Mouse (Mus musculus) limb, embryonic 10.5 days (tissue): ENCODE measurements around the gene Tpm1. TPM values are rescaled to one million over a fixed set of nuclear protein-coding genes. Genes with fewer than 3 reads are reported as not detected.

ENCODE experiments used
- DNase-seq: peaks from one replicate; pipeline ENCODE4 v3.0.0-alpha.2; 2017; ENCODE audit warnings: low spot score
- H3K27ac ChIP-seq: fragments of 300-500 bp; sonication (generic); 2 replicates; pipeline ENCODE4 v1.5.1; 2016; ENCODE audit warnings: mild to moderate bottlenecking
- H3K27me3 ChIP-seq: fragments of 300-500 bp; sonication (generic); 2 replicates; pipeline ENCODE4 v1.6.1; 2016; ENCODE audit warnings: low read depth, mild to moderate bottlenecking; ENCODE audit not compliant: poor library complexity, severe bottlenecking
- H3K36me3 ChIP-seq: fragments of 300-500 bp; sonication (generic); 2 replicates; pipeline ENCODE4 v1.6.1; 2016; ENCODE audit warnings: mild to moderate bottlenecking, moderate library complexity
- H3K4me1 ChIP-seq: fragments of 300-500 bp; sonication (generic); 2 replicates; pipeline ENCODE4 v1.6.1; 2016
- H3K4me3 ChIP-seq: fragments of 300-500 bp; sonication (generic); 2 replicates; pipeline ENCODE4 v1.5.1; 2016; ENCODE audit warnings: mild to moderate bottlenecking, moderate library complexity
- H3K9me3 ChIP-seq: fragments of 300-500 bp; sonication (generic); replicated peaks from 2 replicates; pipeline ENCODE4 v1.6.1; 2016; ENCODE audit warnings: mild to moderate bottlenecking
- WGBS: fragments of 180-500 bp; shearing (Covaris S2); methylation state at CpG from one replicate; pipeline ENCODE4 v1.1.7; 2016; 5-methylcytosine and 5-hydroxymethylcytosine counted together
- polyA plus RNA-seq: library from polyadenylated mRNA; unstranded; fragments of >200 nt; fragmentation: Nextera tagmentation; extraction: Ambion mirVana; gene quantifications from 2 replicates; pipeline ENCODE4 v1.2.1, GENCODE M21; 2016

Tpm1 gene
- polyA plus RNA-seq, 1 experiment from 2014 or later = 286 TPM

DNA sequence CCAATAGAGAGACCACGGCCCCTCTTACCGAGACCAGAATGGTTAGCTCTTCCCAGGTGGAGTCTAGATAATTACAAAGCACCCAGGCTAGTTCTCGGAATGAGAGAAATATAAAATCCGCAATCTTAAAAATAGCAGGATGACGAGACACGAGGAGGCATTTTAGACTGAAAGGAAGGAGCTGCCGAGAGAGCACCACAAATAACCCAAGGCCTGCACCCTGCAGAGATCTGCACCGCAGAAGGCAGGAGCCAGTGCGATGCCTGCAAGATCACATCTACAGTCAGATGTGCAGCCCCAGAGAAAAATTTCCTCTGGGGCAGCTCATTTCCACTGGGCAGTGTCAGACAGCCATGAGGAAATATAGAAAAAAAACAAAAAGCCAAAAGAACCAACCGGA, 16.2 kb downstream of the Tpm1 start:
- H3K9me3 ChIP-seq = peaks cover 7% of the 10 kb centered on the region
- WGBS = 96% methylated on average over 10 of the region's 10 CpGs

DNA sequence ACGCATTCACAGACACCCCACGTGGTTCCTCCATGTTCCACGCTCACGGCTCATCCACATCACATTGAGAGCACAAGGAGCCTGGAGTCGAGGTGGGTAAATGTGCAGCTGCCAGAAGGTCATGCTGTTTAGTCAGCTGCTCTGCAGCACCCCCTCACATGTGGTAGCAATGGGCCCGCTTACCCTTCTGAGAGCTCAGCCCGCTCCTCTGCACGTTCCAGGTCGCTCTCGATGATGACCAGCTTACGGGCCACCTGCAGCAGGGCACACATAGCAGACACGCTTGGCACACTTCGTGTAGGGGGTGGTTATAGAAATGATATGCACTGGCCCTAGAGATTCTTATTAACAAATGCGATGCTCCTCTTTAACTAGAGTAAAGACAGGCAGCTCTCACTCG, 16.6 kb downstream of the Tpm1 start:
- Histone ChIP-seq H3K4me3 (no peak overlapping the region), H3K4me1 (no peaks in the 10 kb centered on the region), H3K27me3 (no peaks in the 10 kb centered on the region), H3K9me3 (peaks cover 7% of the 10 kb centered on the region), H3K36me3 (peaks cover 98% of the 10 kb centered on the region), H3K27ac (no peak overlapping the region)
- no peak for DNase-seq
- 96% methylated on average over 15 of the region's 15 CpGs for WGBS

More for the DNA sequence above, 16.2 kb downstream of the Tpm1 start:
- peaks cover 98% of the 10 kb centered on the region for H3K36me3 ChIP-seq
- H3K4me3 ChIP-seq = no peak overlapping the region
- no peak for DNase-seq
- H3K27ac ChIP-seq = no peak overlapping the region
- H3K4me1 ChIP-seq = no peaks in the 10 kb centered on the region
- no peaks in the 10 kb centered on the region for H3K27me3 ChIP-seq

DNA sequence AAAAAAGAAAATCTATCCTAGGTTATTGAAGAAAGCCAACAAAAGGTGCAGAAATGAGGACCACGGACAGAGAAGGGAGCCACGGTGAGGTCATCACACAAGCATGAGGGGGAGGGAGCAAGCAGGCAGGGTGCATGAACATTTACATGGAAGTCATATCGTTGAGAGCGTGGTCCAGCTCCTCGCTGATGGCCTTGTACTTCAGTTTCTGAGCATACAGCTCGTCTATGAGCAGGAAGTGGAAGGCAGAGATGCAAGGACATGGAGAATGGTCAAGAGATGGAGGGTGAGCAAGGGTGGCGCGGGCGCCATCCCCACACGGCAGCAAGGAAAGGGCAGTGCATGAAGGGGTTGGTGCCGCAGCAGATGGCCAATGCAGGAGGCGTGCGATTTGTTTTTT, 19.7 kb downstream of the Tpm1 start:
- Histone ChIP-seq H3K4me1 (no peaks in the 10 kb centered on the region), H3K27ac (no peak overlapping the region), H3K9me3 (no peaks in the 10 kb centered on the region), H3K36me3 (peaks cover 97% of the 10 kb centered on the region), H3K27me3 (no peaks in the 10 kb centered on the region), H3K4me3 (no peak overlapping the region)
- WGBS = 95% methylated on average over 13 of the region's 13 CpGs
- DNase-seq = no peak

DNA sequence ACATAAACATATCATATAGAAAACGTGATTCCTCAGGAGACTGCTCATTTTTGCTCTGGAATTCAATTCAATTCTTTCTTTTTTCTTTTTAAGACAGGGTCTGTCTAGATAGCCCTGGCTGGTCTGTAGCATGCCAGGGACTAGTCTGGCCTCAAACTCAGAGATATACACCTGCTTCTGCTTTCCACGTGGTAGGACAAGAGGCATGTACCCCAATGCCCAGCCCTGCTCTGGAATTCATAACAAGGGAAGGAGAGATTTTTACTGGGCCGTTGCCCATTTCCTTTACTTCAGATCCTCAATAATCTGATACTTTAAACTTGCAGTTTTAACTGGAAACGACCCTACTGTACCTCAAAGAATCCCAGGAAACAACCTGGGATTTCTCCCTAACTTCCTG, 20.3 kb downstream of the Tpm1 start:
- 87% methylated on average over 4 of the region's 4 CpGs for WGBS
- H3K9me3 ChIP-seq = no peaks in the 10 kb centered on the region
- no peaks in the 10 kb centered on the region for H3K4me1 ChIP-seq
- H3K4me3 ChIP-seq = no peak overlapping the region
- no peak overlapping the region for H3K27ac ChIP-seq
- H3K27me3 ChIP-seq = no peaks in the 10 kb centered on the region
- H3K36me3 ChIP-seq = peaks cover 97% of the 10 kb centered on the region
- DNase-seq = no peak

DNA sequence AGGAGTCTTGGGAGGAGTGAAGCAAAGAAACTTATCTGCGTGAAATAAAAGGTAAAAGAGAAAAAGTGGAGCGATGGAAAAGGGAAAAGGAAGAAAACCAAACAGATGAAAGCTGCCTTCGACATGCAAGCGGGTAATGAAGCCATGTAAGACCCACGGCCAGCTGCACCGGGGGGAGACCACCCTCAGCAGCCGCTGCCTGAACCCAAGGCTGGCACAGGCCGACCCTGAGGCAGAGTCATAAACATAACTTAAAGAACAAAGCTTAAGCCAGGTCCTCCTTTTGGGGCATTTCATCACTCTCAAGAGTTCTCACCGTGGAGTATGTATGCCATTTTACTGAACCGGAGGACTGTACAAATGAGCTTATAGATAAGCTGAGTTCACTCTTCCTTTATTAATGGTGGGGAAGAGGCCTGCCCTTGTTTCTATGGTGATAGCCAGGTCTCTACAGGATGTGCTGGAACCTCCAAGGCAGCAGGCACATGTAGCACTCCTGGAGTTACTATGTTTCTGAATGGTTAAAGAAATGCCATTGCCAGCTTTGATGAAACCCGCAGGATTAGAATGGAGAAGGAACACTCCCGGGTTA, 21.0 kb downstream of the Tpm1 start:
- Histone ChIP-seq H3K4me1 (no peaks in the 10 kb centered on the region), H3K36me3 (peaks cover 97% of the 10 kb centered on the region), H3K27me3 (no peaks in the 10 kb centered on the region), H3K27ac (no peak overlapping the region), H3K4me3 (no peak overlapping the region), H3K9me3 (no peaks in the 10 kb centered on the region)
- DNase-seq = no peak
- 95% methylated on average over 12 of the region's 12 CpGs for WGBS

DNA sequence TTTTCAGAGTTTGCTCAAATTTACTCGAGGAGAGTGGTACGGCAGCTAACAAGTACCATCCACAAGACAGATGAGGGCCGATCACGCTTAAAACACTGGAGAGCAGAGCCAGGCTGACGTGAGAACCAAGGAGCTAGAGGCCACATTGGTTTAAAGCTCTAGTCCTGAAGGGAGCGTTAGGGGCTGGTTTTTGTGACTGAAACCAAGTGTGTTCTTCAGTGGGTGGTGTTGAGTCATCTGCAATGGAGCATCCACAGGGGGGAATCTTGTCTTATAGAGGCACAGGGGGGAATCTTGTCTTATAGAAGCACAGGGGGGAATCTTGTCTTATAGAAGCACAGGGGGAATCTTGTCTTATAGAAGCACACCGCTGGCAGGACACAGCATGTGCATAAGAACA, 22.3 kb downstream of the Tpm1 start:
- Histone ChIP-seq H3K9me3 (no peaks in the 10 kb centered on the region), H3K4me1 (no peaks in the 10 kb centered on the region), H3K36me3 (peaks cover 97% of the 10 kb centered on the region), H3K27ac (no peak overlapping the region), H3K4me3 (no peak overlapping the region), H3K27me3 (no peaks in the 10 kb centered on the region)
- 96% methylated on average over 7 of the region's 7 CpGs for WGBS
- DNase-seq = no peak

DNA sequence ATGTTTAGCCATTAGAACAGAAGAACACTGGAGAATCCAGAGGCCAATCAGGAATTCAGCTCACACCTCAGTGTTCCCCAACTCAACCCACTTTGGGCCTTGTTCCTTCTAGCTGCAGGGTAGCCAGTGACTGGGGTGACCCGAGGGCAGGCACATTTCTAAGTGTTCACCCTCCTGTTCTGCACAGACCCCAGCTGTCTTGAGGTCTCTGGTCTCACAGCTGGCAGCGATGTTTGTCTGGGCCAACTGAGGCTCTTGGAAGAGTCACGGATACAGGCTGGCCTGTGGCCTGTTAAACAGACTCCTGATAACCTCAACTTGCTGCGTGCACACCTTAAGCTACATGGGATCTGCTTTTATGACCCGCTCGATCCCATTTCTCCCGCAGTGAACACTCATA, 23.1 kb downstream of the Tpm1 start:
- DNase-seq = no peak
- Histone ChIP-seq H3K9me3 (no peaks in the 10 kb centered on the region), H3K4me3 (no peak overlapping the region), H3K36me3 (peaks cover 97% of the 10 kb centered on the region), H3K4me1 (no peaks in the 10 kb centered on the region), H3K27ac (no peak overlapping the region), H3K27me3 (no peaks in the 10 kb centered on the region)
- 95% methylated on average over 7 of the region's 7 CpGs for WGBS

DNA sequence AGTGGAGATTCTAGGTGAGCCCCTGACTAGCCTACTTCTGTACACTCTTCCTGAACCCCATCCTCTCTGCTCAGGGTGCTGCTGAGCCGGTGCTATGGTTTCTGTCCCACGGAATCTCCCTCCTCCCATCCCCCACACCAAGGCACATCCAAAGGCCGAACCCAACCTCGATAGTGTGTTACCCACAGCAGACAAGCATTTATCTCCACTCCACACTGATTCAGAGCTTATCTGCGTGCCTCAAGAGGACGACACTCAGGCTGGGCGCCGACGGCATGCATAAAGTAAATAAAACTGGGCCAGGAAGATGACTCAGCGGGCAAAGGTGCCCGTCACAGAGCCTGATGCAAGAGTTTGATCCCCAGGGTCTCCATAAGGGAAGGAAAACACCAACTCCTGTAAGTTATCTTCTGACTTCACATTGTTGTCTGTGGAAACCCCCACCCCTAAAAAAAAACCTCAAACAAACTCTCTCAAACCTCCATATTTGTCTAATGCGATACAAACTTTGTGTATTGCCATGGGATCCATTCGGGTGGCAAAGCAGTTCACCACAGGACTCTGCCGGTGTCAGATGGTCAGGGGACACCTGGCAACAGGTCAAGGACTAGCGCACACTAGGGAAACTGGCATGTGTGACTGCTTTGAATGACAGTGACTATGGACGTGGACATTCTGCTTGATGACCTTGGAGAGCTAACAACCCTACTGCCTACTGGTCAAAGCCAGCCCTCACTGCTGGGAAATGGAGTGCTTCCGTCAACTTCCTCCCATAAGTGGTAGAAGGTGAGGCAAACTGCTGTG, 24.1 kb downstream of the Tpm1 start:
- H3K4me3 ChIP-seq = no peak overlapping the region
- H3K27me3 ChIP-seq = no peaks in the 10 kb centered on the region
- 93% methylated on average over 17 of the region's 17 CpGs for WGBS
- no peak for DNase-seq
- no peak overlapping the region for H3K27ac ChIP-seq
- peaks cover 89% of the 10 kb centered on the region for H3K36me3 ChIP-seq
- no peaks in the 10 kb centered on the region for H3K9me3 ChIP-seq
- no peaks in the 10 kb centered on the region for H3K4me1 ChIP-seq

DNA sequence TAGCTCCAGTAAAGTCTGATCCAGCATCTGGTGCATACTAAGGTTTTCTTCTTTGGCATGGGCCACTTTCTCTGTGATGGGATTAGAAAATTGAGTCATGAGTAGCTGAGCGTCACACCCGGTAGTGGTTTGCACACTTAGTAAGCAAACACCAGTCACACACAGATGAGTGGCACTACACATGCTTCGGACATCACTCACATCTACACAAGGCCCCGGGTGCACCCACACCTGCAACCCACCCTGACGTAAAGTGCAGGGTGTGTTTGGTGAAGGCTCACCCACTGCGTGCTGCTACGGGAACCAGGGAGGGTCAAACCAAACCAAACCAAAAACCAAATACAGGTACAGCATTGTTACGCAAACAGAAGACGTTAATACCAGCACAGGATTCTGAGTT, 25.8 kb downstream of the Tpm1 start:
- no peak overlapping the region for H3K27ac ChIP-seq
- H3K9me3 ChIP-seq = no peaks in the 10 kb centered on the region
- H3K4me3 ChIP-seq = no peak overlapping the region
- WGBS = 98% methylated on average over 9 of the region's 9 CpGs
- no peaks in the 10 kb centered on the region for H3K27me3 ChIP-seq
- H3K36me3 ChIP-seq = peaks cover 72% of the 10 kb centered on the region
- DNase-seq = no peak
- no peaks in the 10 kb centered on the region for H3K4me1 ChIP-seq

DNA sequence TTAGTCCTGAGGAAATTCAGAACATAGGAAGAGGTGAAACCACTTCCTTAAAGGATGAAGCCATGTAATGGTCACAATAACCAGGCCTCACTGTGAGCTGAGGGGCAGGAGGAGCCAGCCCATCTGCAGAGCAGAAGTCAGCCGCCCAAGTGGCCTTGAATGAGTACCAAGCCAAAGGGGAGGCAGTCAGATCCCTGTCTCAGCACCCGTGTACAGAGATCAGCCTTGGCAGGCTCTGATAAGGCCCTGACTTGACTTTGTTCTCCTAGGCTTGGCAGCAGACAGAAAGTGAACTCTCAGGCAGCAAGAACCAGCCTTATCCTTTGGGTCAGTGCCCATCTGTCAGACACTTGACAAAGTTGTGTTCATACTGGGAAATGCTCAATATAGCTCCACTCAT, 29.1 kb downstream of the Tpm1 start:
- 75% methylated on average over 2 of the region's 2 CpGs for WGBS
- DNase-seq = no peak
- no peak overlapping the region for H3K4me3 ChIP-seq
- H3K9me3 ChIP-seq = no peaks in the 10 kb centered on the region
- H3K27ac ChIP-seq = no peak overlapping the region
- H3K36me3 ChIP-seq = peaks cover 42% of the 10 kb centered on the region
- no peaks in the 10 kb centered on the region for H3K4me1 ChIP-seq
- H3K27me3 ChIP-seq = no peaks in the 10 kb centered on the region

DNA sequence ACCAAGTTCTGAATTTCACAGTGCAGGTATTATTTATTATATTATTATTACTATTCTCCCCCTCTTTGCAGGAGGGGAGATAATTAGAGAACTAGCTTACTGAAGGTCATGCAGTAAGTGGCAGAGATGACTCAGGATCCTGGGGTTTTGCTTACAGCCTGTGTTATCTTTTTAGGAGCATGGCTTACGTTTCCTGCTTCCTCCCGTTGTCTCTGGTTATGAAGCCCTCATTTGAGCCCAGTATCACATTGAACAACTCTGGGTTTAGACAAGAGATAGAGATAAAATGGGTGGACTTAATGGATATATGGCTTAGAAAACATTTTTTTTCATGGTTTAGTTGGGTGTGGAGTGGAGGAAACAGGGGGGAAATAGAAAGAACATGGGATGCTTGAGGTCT, 35.7 kb downstream of the Tpm1 start:
- Histone ChIP-seq H3K36me3 (no peaks in the 10 kb centered on the region), H3K4me3 (no peak overlapping the region), H3K27ac (no peak overlapping the region), H3K4me1 (peaks cover 17% of the 10 kb centered on the region), H3K27me3 (no peaks in the 10 kb centered on the region), H3K9me3 (no peaks in the 10 kb centered on the region)
- no peak for DNase-seq
- WGBS = 73% methylated on average over 2 of the region's 2 CpGs

DNA sequence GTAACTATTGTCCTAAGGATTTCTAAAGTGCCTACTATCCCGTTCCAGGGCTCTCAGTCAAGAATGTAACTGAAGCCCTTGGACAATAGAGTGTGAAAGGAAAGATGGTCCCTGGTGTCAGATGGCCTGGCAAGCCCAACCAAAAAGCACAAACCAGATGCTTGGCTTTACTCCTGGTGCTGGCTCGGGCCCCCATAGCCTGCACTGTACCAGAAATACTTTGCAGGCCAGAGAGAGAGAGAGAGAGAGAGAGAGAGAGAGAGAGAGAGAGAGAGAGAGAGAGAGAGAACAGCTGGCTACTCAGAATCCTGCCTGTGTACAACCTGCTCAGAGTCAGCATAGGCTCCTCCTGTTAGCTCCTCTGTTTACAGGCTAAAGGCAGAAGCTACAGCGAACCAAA, 36.7 kb downstream of the Tpm1 start:
- Histone ChIP-seq H3K9me3 (no peaks in the 10 kb centered on the region), H3K4me3 (no peak overlapping the region), H3K27ac (no peak overlapping the region), H3K27me3 (no peaks in the 10 kb centered on the region), H3K36me3 (no peaks in the 10 kb centered on the region), H3K4me1 (peaks cover 27% of the 10 kb centered on the region)
- DNase-seq = no peak
- WGBS = 42% methylated on average over 3 of the region's 3 CpGs

DNA sequence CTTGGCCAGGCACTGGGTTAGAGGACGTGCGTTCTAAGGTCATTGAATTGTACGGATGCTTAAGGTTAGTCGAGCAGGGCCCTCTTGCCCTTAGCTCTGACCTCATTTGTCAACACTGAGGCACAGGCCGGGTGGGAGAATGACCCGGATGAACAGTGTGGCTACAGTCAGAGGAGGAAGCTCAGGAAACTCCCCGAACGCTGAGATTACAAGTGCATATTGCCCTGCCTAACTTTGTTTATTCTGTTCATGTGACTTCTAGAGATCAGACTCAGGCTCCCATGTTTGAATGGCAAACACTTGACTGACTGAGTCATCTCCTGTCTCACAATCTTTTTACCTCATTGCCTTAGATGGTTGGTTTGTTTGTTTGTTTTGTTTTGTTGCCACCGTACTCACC, 37.7 kb downstream of the Tpm1 start:
- Histone ChIP-seq H3K27ac (no peak overlapping the region), H3K36me3 (no peaks in the 10 kb centered on the region), H3K4me3 (no peak overlapping the region), H3K4me1 (peaks cover 27% of the 10 kb centered on the region), H3K27me3 (no peaks in the 10 kb centered on the region), H3K9me3 (no peaks in the 10 kb centered on the region)
- WGBS = 60% methylated on average over 9 of the region's 9 CpGs
- no peak for DNase-seq
